Mouse (Mus musculus) olfactory bulb, adult 2 months (tissue): Measurements from ENCODE around the gene Nmur1.

ENCODE experiments used
- CTCF ChIP-seq: fragments of 200-500 bp; IDR thresholded peaks from 2 replicates; pipeline ENCODE4 v1.5.1; 2012; ENCODE audit warnings: low read depth, mild to moderate bottlenecking, low read length, moderate library complexity; ENCODE audit not compliant: insufficient read depth
- POLR2A ChIP-seq: fragments of 200-500 bp; IDR thresholded peaks from 2 replicates; pipeline ENCODE4 v1.6.1; 2012; ENCODE audit warnings: mild to moderate bottlenecking, low read depth, low read length, moderate library complexity; ENCODE audit not compliant: insufficient read depth

GRCm38 (mm10) chr1:86393219-86393618 is 32.8 kb downstream of the Nmur1 start:
- TF ChIP-seq POLR2A (no peak), CTCF (no peak)
